In the genomic region with DNA sequence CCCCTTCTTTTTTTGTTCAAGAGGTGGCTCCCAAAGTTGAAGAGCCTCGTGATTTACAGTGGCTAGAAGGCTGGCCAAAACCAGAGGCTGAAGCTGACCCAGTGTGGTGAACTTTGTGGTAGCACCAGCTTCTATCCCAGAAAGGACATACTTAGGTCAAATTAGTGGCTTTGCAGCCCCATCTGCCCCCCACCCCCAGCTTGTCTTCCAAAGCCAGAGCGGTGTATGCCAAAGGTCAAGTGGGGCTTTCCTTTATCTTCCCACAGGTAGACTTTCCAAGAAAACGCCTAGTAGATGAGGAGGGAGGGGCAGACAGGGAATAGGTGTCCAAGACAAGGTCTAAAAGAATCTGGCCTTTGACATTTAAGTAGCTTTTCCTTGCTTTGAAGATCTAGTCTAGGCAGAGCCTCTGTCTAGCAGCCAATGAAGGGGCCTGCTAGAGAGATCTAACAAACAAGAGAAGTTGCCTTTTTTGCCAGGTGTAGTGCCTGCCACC, we compare ENCODE assay signal across 13 mouse cellular contexts. TPM values are rescaled to one million over a fixed set of nuclear protein-coding genes. Genes with fewer than 3 reads are reported as not detected.
"Had no signal": no experiment of that assay in that cellular context is flagged by ENCODE, and none has a peak within 500 bp of the region (broad histone marks: within the 10 kb centered on the region; RNA-seq: fewer than 3 reads in every experiment).

No protein-coding gene starts in this region.

- H3K9me3 ChIP-seq: kidney, embryonic 15.5 days; limb, embryonic 12.5 days; liver, embryonic 13.5 days; neural tube, embryonic 15.5 days had no signal

- H3K4me3 ChIP-seq: liver, embryonic 13.5 days; myocyte; neural tube, embryonic 15.5 days had no signal

- H3K36me3 ChIP-seq: kidney, embryonic 15.5 days; limb, embryonic 12.5 days; liver, embryonic 13.5 days; neural tube, embryonic 15.5 days had no signal

- H3K27ac ChIP-seq: kidney, embryonic 15.5 days; limb, embryonic 12.5 days; liver, embryonic 13.5 days; neural tube, embryonic 15.5 days; stomach, postnatal 0 days had no signal

- DNase-seq: kidney, postnatal 14 days; liver; liver, embryonic 13.5 days; lung, adult 18-20 months; midbrain, embryonic 14.5 days; thymus, postnatal 4 days had no signal

- H3K9ac ChIP-seq: kidney, embryonic 15.5 days; limb, embryonic 12.5 days; liver, embryonic 13.5 days; neural tube, embryonic 15.5 days had no signal

RNA-seq across cellular contexts. Expression of a gene that starts 9.0 kb away (rescaled TPM):
- total RNA-seq: layer of hippocampus, postnatal 25 days; megakaryocyte-erythroid progenitor cell, adult 5-6 weeks had no signal
- polyA plus RNA-seq: myocyte had no signal
